Mouse (Mus musculus): ENCODE results near the gene Rps9. TPM values are rescaled to one million over a fixed set of nuclear protein-coding genes. Genes with fewer than 3 reads are reported as not detected.
"Not testable (repeated sequence)": the region's sequence is repeated elsewhere in the genome, so short reads cannot be mapped to it uniquely, and the experiment has no call there.

Rps9 gene
- polyA plus RNA-seq, 1 experiment from 2014 or later, result 1,365 TPM

DNA sequence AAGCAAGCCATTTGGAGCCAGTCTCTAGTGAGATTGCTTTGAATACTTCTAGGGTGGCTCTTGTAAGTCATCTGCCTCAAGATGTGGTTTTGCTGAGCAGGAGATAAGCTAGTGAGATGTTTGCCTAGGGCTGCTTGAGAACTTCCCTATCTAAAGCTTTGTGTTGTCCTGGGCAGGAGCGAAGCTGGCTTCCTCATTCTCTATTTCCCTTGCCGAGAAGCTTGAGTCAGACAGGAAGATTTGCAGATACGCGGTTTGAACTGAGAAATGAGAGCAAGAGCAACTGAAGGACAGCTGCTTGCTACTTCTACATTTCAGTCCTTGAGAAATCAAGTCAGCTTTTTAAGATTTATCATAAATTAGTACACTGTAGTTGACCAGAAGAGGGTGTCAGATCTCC, 3.2 kb downstream of the Rps9 start:
- Histone ChIP-seq H3K4me2 (ENCODE audit: low read depth, low read length) (0 out of 2 replicates have a peak overlapping the region, but pooled peaks have one; percentile 77), H3K36me3 (ENCODE audit: control insufficient read depth, insufficient read depth, low read length) (peaks cover 7% of the 10 kb centered on the region; the same call in 1 of the 2 replicates), H3K9ac (ENCODE audit: low read depth, low read length) (no peak overlapping the region), H3K4me3 (ENCODE audit: low read length) (no peak overlapping the region), H3K9me3 (ENCODE audit: control insufficient read depth, low read length) (no peaks in the 10 kb centered on the region), H3K4me1 (ENCODE audit: control insufficient read depth, insufficient read depth, low read length) (peaks cover 11% of the 10 kb centered on the region), H3K27ac (ENCODE audit: low read length) (peak overlapping the region; percentile 31; the same call in 1 of the 2 replicates), H3K27me3 (replicated peaks; ENCODE audit: control insufficient read depth, insufficient read depth, low read length) (no peaks in the 10 kb centered on the region)
- ATAC-seq, result no peak
- WGBS, result 52% methylated on average over 4 of the region's 4 CpGs

DNA sequence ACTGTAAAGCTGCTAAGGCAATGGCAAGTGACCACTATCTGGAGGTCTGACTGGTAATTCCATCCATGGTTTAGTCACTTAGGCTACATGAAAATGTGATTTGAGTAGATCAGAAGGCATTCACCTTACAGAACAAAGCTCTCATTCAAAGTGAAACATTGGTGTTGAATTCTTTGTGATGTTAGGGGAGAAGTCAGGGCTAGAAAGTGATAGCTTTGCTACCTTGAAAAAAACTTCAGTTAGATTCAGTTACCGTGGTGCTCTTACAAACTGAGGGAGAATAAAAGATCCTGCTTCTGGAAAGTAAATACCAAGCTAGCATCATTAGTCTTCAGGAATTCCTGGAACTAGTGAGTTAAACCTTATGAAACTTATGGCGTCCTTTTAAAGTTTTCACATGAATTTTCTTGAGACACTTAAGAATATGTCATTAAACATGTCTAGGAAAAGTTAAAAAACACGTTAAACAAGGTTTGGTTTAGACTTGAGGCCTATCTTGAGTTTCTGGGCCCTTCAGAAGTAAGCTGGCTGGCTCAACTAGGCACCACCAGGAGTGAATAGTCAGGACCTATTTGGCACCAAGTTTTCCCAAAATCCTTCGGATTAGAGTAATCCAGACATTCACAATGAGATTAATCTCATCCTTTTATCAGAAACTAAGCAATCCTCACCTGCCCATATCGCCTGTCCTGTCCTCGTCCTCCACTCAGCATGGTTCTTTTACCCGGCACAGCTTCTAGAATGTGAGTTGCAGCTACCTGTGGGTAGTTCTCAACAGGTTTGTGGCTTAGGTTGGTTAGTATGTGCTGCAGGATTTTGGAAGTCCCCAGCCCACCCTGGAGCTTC, 4.0 kb downstream of the Rps9 start:
- Histone ChIP-seq H3K9me3 (ENCODE audit: control insufficient read depth, low read length) (no peaks in the 10 kb centered on the region), H3K4me3 (ENCODE audit: low read length) (no peak overlapping the region), H3K9ac (ENCODE audit: low read depth, low read length) (no peak overlapping the region), H3K4me2 (ENCODE audit: low read depth, low read length) (no peak overlapping the region), H3K27me3 (replicated peaks; ENCODE audit: control insufficient read depth, insufficient read depth, low read length) (no peaks in the 10 kb centered on the region), H3K27ac (ENCODE audit: low read length) (no peak overlapping the region), H3K36me3 (ENCODE audit: control insufficient read depth, insufficient read depth, low read length) (peaks cover 7% of the 10 kb centered on the region; the same call in 1 of the 2 replicates), H3K4me1 (ENCODE audit: control insufficient read depth, insufficient read depth, low read length) (peaks cover 11% of the 10 kb centered on the region)
- 40% methylated on average over 7 of the region's 7 CpGs for WGBS
- no peak for ATAC-seq

DNA sequence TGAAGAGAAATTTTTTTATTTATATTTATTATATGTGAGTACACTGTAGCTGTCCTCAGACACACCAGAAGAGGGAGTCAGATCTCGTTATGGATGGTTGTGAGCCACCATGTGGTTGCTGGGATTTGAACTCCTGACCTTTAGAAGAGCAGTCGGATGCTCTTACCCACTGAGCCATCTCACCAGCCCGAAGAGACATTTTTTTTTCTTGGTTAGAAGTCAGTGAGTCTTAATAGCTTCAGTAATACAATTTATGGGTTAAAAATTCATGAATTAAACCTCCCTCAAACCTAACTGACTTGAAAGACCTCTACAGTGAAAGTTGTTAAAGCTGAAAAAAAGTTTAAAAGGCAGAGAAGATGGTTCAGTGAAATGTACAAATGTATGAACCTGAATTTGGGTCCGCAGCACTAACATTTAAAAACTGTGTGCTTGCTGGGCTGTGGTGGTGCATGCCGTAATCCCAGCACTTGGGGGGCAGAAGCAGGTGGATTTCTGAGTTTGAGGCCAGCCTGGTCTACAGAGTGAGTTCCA, 4.7 kb downstream of the Rps9 start:
- not testable (repeated sequence) for H3K9me3 ChIP-seq (ENCODE audit: control insufficient read depth, low read length); H3K9ac ChIP-seq (ENCODE audit: low read depth, low read length); H3K4me3 ChIP-seq (ENCODE audit: low read length); ATAC-seq; H3K4me2 ChIP-seq (ENCODE audit: low read depth, low read length); H3K27ac ChIP-seq (ENCODE audit: low read length); H3K27me3 ChIP-seq (replicated peaks; ENCODE audit: control insufficient read depth, insufficient read depth, low read length); H3K36me3 ChIP-seq (ENCODE audit: control insufficient read depth, insufficient read depth, low read length)
- H3K4me1 ChIP-seq (ENCODE audit: control insufficient read depth, insufficient read depth, low read length), result peaks cover 11% of the 10 kb centered on the region
- WGBS, result 32% methylated on average over 5 of the region's 5 CpGs

DNA sequence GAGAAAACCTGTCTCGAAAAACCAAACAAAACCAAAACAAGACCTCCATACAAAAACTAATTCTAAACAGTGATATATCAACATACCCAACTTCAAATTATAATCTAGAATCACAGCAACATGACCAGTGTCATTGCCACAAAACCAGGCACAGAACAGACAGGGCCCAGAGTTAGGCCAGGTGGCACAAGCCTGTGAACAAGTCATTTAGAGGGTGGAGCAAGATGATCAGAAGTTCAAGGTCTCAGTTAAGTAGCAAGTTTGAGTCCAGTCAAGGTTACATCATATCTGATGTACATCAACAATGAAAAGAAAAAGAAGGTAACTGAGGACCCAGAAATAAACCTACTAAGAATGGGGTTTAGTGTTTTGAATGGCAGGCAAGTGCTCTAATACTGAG, 5.2 kb downstream of the Rps9 start:
- no peak for ATAC-seq
- WGBS, result 55% methylated on average over 1 of the region's 1 CpGs
- no peak overlapping the region for H3K4me3 ChIP-seq (ENCODE audit: low read length)
- H3K4me1 ChIP-seq (ENCODE audit: control insufficient read depth, insufficient read depth, low read length), result peaks cover 11% of the 10 kb centered on the region
- H3K27ac ChIP-seq (ENCODE audit: low read length), result no peak overlapping the region
- H3K27me3 ChIP-seq (replicated peaks; ENCODE audit: control insufficient read depth, insufficient read depth, low read length), result no peaks in the 10 kb centered on the region
- peaks cover 7% of the 10 kb centered on the region; the same call in 1 of the 2 replicates for H3K36me3 ChIP-seq (ENCODE audit: control insufficient read depth, insufficient read depth, low read length)
- no peak overlapping the region for H3K4me2 ChIP-seq (ENCODE audit: low read depth, low read length)
- no peak overlapping the region for H3K9ac ChIP-seq (ENCODE audit: low read depth, low read length)
- no peaks in the 10 kb centered on the region for H3K9me3 ChIP-seq (ENCODE audit: control insufficient read depth, low read length)

DNA sequence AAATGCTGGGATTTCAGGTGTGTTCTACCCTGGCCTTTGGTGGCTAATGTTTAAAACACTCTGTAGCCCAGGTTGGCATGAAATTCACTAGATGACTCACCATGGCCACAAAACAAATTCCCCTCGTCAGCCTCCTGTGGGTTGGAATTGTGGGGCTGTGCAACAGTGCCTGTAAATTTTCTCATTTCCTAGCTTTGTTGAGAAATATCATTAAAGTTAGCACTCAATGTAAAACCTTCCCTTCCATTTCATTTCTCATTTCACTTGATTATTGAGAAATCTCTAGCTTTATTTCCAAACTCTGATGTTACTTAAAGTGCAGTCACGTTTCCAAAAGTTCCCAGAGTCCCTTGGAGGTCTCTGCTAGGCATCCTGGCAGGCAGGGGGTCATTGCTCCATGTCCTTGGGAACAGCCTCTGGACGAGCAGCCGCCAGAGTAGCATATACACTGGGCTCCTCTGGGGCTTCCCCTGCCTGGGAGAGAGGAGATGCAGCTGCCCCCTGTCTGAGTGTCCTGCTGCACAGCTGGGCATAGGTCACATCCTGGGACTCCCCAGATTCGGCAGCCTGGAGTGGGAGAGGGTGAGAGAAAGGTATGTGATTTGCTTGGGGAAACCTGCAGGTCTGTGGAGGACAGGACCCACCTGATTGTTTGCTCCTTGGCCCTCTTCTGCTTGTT, 8.6 kb downstream of the Rps9 start:
- Histone ChIP-seq H3K4me3 (ENCODE audit: low read length) (no peak overlapping the region), H3K27ac (ENCODE audit: low read length) (no peak overlapping the region), H3K27me3 (replicated peaks; ENCODE audit: control insufficient read depth, insufficient read depth, low read length) (no peaks in the 10 kb centered on the region), H3K9ac (ENCODE audit: low read depth, low read length) (no peak overlapping the region), H3K36me3 (ENCODE audit: control insufficient read depth, insufficient read depth, low read length) (no peaks in the 10 kb centered on the region), H3K9me3 (ENCODE audit: control insufficient read depth, low read length) (no peaks in the 10 kb centered on the region), H3K4me2 (ENCODE audit: low read depth, low read length) (no peak overlapping the region), H3K4me1 (ENCODE audit: control insufficient read depth, insufficient read depth, low read length) (no peaks in the 10 kb centered on the region)
- 31% methylated on average over 5 of the region's 5 CpGs for WGBS
- no peak for ATAC-seq

DNA sequence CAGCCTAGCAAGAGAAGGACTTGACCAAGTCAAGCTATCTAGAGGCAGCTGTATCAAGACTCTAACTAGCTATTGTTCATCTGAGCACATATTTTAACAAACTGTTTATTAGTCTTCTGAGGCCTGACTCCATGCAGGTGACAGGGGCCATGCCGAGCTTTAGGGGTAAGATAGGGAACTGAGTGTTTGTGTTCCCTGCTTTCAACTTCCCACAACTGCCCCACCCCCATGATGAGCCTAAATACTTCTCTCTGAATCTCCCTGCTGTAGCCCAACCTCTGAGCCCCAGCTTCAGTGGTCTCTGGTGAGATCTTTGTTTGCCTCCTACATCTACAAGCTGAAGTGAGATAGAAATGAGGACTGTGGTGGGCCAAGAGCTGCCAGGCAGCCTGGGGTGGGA, 11.5 kb downstream of the Rps9 start:
- Histone ChIP-seq H3K36me3 (ENCODE audit: control insufficient read depth, insufficient read depth, low read length) (no peaks in the 10 kb centered on the region), H3K27ac (ENCODE audit: low read length) (no peak overlapping the region), H3K4me1 (ENCODE audit: control insufficient read depth, insufficient read depth, low read length) (no peaks in the 10 kb centered on the region), H3K9me3 (ENCODE audit: control insufficient read depth, low read length) (no peaks in the 10 kb centered on the region), H3K4me2 (ENCODE audit: low read depth, low read length) (no peak overlapping the region), H3K4me3 (ENCODE audit: low read length) (no peak overlapping the region), H3K27me3 (replicated peaks; ENCODE audit: control insufficient read depth, insufficient read depth, low read length) (no peaks in the 10 kb centered on the region), H3K9ac (ENCODE audit: low read depth, low read length) (no peak overlapping the region)
- WGBS, result 35% methylated on average over 1 of the region's 1 CpGs
- ATAC-seq, result no peak

DNA sequence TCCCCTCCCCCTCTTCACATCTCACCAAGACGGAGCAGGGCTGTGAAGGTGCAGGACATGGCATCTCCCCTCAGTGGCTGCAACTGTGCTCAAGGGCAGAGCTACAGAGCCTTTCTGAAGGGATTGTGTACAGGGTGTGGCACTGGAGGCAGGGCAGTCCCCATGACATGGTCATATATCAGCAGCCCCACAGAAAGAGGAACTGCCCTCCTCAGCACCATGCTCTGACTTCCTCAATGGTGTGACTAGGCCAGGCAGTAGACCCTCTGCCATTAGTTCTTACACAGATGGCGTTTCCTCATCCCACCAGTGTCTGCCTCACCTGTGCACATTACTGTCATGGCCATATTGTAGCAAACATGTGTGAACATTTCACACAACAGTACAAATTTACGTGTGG, 16.5 kb downstream of the Rps9 start, which contains the start of gene Pirb:
Pirb (minus strand) TSS at position 124 of the 400 bp plus-strand sequence.
- not testable (repeated sequence) for H3K4me1 ChIP-seq (ENCODE audit: control insufficient read depth, insufficient read depth, low read length); H3K27ac ChIP-seq (ENCODE audit: low read length); ATAC-seq; H3K27me3 ChIP-seq (replicated peaks; ENCODE audit: control insufficient read depth, insufficient read depth, low read length); H3K9me3 ChIP-seq (ENCODE audit: control insufficient read depth, low read length); H3K4me2 ChIP-seq (ENCODE audit: low read depth, low read length); H3K4me3 ChIP-seq (ENCODE audit: low read length); H3K36me3 ChIP-seq (ENCODE audit: control insufficient read depth, insufficient read depth, low read length); H3K9ac ChIP-seq (ENCODE audit: low read depth, low read length)
- WGBS, result 50% methylated on average over 1 of the region's 3 CpGs

DNA sequence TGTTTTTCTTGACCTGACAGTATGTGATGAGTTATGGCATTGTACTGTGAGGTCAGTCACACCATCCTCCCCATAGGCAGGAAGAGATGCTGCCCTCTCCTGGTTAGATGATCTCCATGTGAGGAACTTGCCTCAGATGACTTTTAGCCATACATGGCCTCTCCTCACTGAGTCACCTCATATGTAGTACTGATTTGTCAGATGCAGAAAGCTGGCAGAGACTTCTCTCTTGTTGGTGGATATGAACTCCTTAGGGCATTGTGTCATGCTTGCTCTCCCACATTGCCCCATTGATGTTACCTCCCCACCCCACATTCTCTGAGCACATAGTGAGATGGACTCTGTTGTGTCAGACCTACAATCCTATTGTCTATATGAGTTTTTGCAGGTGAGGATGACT, 21.7 kb downstream of the Rps9 start:
- not testable (repeated sequence) for H3K4me3 ChIP-seq (ENCODE audit: low read length); H3K36me3 ChIP-seq (ENCODE audit: control insufficient read depth, insufficient read depth, low read length); ATAC-seq; H3K27me3 ChIP-seq (replicated peaks; ENCODE audit: control insufficient read depth, insufficient read depth, low read length); H3K4me2 ChIP-seq (ENCODE audit: low read depth, low read length); H3K4me1 ChIP-seq (ENCODE audit: control insufficient read depth, insufficient read depth, low read length); H3K27ac ChIP-seq (ENCODE audit: low read length); H3K9me3 ChIP-seq (ENCODE audit: control insufficient read depth, low read length); H3K9ac ChIP-seq (ENCODE audit: low read depth, low read length)

DNA sequence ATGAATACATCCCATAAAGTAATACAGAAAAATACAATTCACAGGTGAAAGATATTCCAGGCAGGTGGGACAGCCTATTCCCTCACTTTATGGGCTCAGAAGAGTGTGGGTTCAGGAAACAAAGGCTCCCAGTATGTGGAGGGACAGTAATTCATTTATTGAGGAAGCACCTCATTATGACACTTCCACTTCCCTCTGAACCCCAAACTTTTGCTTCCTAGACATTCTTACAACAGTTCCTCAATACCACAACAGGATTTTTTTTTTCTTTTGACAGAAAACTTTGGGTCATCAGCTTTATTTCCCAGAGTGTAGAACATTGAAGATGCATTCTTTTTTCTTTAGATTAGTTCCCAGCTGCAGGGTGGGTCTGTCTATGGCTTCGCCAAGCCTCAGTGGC, 28.9 kb downstream of the Rps9 start:
- H3K9me3 ChIP-seq (ENCODE audit: control insufficient read depth, low read length); H3K36me3 ChIP-seq (ENCODE audit: control insufficient read depth, insufficient read depth, low read length); H3K9ac ChIP-seq (ENCODE audit: low read depth, low read length); H3K27ac ChIP-seq (ENCODE audit: low read length); H3K4me2 ChIP-seq (ENCODE audit: low read depth, low read length); H3K4me1 ChIP-seq (ENCODE audit: control insufficient read depth, insufficient read depth, low read length); H3K27me3 ChIP-seq (replicated peaks; ENCODE audit: control insufficient read depth, insufficient read depth, low read length); H3K4me3 ChIP-seq (ENCODE audit: low read length); ATAC-seq: not testable (repeated sequence)
- WGBS, result no CpG with 5 or more reads among the region's 1 CpGs

Measured in intestine, embryonic 16.5 days (tissue).